Mouse (Mus musculus): ENCODE data around the gene Lrrc51.
"Not testable (repeated sequence)": the region's sequence is repeated elsewhere in the genome, so short reads cannot be mapped to it uniquely, and the experiment has no call there.

Lrrc51 gene

DNA sequence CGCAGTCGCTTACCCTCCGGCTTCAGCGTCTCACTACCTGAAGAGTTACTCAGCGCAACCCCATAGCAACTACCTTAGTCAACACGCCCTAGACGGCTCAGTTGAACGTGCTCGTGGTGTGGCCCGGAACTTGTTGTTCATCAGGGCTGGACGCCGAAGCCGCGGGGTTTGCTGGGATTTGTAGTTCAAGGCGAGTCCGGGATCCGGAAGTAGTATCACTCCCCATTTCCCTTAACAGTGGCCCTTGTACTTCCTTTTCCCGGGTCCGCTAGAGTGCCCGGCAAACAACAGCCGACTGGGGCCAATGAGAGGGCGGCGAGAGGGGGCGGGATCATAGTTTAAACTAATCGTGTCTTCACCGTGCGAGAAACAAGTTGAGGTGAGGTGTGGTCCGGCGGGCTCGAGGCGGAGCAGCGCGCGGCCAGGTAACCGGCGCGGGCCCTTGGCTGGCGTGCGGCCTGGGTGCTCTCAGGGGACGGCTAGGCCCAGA, at the start of gene Lrrc51, which contains the start of gene Numa1:
TSS of gene Lrrc51 (minus strand) at position 145 of the 490 bp plus-strand sequence.
TSS of gene Numa1 (plus strand) at position 361 of the 490 bp plus-strand sequence.
- DNase-seq (ENCODE audit: low read depth), result peak; percentile 94

DNA sequence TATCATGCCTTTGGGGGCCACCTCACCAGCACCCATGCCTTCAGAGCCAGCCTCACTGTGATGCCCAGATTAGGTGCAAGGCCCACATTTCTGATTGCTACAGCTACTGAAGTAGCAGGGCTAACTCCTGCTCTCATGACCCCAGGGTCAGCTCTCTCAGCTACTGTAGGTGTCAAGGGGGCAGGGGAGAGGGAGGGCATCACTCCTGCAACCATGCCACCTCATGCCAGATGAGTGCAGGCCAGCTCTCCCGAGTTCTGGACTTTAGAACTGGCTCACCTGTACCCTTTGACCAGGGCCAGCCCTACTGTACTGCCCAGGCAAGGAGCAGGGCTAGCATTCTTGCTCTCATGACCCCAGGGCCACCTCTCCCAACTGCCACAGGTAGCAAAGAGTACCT, 49.0 kb upstream of the Lrrc51 start:
- DNase-seq (ENCODE audit: low read depth), result no peak

DNA sequence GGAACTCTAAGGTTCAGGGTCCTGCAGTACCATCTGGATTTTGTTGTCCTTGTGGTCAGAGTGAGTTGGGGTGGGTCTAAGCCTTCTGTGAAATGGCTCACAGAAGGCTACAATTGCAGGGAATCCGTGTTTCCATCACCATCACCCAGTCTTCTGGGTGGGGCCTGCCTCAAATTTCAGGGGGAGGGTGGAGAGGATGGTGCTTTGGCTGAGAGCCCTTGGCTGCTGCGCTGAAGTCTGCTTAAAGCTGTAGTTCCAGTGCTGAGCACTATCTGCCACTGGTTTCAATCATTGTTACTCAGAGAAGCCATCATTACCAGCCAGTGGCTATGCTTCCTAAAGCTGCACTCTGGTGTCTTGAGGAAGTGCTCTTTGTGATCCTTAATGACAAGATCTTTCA, 40.8 kb upstream of the Lrrc51 start:
- no peak for DNase-seq (ENCODE audit: low read depth)

DNA sequence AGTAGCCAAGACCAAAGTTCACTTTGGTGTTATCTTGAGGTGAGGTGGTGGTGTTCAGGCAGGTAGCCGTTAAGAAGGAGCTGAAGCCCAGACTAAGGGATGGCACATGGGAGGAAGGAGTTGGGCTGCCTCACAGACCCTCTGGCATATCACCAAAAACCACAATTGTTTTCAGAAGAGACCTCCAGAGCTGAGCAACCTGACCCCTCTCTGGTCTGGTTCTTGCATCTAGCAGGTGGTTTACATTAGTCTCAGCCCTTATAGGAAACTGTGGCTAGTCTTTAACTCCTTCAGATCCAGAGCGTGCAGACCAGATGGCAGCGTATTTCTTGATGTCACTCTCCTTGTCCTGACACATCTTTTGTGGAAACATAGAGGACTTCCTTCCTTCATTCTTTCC, 40.0 kb upstream of the Lrrc51 start:
- DNase-seq (ENCODE audit: low read depth), result no peak

DNA sequence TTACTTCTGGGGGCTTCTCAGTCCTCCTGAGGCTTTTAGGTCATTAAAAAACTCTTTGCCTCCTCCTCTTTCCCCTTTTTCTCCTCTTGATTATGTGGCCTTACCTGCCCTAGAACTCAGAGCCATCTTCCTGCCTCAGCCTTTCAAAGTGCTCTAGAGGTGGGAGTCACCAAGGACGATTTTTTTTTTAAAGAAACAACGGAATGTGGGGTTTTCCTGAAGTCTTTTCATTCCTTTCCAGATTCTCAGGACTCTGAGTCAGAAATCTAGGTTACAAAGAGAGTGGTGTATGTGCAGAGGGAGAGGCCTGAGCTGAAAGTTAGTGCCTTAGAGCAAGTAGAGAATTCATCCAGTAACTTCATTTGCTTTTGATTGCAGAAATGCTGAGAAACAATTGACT, 38.0 kb upstream of the Lrrc51 start:
- no peak for DNase-seq (ENCODE audit: low read depth)

DNA sequence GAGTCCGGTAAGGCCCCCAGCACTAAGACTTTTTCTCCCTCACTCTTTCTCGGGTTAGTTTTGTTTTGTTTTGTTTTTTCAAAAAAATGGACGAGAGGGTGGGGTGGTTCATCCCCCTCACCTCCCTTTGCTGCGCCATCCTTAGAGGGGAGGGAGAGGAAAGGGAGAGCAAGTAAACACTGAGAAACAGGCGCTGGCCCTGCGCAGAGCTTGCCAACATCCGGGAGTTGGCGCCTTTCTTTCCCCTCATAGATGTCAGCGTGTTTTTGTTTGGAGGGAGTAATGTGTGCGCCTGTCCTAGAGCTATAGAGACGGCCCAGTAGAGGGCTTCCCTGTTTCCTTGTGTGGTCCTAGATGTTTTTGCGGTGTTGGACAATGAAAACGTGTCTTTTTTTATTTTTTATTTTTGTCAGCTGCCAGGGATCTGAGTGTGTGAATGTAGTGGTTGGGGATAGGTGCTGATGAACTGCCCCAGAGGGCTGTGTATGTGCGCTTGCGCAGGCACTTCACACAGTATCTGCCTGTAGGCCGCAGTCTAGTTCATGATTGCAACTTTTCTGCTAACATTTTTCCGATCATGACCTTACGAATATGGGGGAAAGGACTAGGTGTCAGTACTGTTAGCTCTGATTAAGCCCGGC, 37.2 kb upstream of the Lrrc51 start:
- peak; percentile 37 for DNase-seq (ENCODE audit: low read depth)

DNA sequence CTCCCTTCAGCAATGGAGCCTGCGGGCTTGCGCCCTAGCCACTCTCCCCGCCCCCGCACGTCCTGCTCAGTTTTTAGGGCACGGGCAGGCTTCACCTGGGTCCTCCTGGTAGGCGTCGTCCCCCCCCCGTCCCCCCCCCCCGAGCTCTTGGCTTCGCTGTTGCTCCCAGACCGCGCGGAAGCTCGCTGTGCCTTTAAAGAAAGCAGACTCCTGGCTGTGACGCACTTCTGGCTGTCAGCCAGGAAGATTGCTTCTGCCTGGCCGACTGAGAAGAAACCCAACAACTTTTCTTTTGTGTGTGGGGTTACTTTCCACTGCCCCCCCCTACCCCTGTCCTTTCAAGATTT, 36.7 kb upstream of the Lrrc51 start:
- peak; percentile 80 for DNase-seq (ENCODE audit: low read depth)

DNA sequence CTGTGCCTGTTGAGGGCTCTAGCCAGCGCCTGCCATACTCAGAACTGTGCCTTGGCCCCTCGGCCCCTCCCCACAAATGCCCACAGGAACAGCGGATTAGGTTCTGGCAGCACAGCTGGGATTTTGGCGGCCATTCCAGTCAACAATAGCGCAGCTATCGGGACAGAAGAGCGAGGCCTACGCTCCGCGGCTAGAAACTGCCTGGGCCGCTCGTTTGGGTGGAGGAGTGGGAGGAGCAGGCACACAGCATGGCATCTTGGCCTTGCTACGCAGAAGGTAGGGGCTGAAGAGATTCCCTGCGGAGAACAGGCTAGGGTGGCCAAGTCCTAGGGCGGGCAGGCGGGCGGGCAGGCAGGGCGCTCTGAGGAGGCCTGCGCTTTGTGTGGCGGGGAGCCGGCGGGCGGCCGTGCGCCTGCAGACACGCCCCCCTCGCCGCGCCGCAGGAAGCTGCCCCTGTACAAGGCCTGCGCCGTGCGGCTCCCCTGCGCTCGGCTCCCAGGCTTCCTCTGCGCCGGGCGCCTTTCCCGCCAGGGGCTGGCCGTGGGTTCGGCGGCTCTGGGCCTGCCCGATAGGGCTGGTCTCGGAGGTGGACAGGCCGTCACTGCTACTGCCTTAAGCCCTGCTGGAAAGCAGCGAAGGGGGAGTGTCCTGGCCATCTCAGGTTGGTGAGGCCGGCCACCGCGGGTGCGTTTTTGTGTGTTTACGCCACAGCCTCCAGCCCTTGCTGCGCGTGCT, 36.2 kb upstream of the Lrrc51 start:
- DNase-seq (ENCODE audit: low read depth), result peak; percentile 64

DNA sequence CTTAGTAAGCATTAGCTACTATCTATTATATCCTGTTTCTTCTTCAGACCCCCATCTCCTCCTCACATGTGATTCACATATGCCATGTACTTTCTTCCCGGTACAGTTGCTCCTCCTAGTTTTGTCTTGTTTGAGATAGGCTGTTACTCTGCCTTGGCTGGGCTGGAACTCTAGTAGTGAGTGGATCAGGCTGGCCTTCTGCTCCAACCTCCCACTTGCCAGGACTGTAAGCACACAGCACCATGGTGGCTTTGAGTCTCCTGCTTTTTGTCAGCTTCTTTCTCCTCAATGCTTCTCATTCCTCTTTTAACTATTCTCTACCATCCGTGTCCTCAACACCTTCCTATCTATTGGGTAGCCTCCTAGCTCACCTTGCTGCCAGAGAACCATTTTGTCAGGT, 35.1 kb upstream of the Lrrc51 start:
- no peak for DNase-seq (ENCODE audit: low read depth)

DNA sequence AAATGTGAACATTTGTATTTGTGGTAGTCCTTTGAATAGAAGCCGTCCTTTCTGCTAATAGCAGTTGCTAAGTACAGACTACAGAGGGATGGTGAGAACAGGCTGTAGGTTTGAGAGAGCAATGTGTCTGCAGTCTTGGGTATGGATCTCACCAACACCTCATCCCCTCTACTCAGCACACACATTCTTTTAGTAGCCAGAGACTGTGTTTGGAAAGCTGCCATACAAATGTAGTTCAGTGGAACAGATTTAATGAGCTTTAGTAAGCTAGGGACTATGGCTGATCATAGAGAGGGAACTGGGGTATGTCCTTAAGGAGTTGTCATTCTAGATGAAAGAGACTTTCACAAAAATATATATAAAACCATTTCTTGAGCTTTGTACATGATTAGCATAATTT, 33.6 kb upstream of the Lrrc51 start:
- no peak for DNase-seq (ENCODE audit: low read depth)

DNA sequence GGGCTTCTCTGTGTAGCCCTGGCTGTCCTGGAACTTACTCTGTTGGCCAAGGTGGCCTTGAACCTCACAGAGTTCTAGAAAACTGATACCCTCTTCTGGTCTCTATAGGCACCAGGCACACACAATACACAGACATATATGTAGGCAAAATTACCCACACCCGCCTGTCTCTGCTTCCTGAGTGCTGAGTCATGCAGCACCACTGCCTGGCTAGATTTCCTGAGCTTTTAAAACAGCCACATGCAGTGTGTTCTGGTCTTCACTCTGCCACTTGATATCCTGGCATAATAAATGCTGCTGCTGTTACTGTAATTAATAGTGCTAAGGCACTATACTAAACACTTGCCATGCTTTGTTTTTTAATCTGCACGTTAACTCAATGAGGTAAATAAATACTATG, 31.9 kb upstream of the Lrrc51 start:
- no peak for DNase-seq (ENCODE audit: low read depth)

DNA sequence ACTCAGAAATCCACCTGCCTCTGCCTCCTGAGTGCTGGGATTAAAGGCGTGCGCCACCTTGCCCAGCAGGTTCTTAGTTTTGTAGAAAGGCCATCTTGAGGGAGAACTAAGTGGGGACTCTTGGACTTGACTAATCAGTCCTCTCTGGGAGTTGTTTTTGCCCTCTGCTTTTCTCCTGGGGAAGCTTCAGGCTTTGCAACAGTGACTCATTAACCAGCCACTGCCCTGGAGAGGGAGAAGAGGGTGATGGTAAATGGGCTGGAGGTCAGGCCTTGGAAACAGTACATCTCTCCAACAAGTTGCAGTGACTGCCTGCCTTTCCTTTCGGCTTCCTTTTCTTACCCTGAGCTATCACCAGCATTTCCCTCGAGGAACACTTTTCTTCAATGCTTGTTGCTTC, 30.9 kb upstream of the Lrrc51 start:
- DNase-seq (ENCODE audit: low read depth), result no peak

DNA sequence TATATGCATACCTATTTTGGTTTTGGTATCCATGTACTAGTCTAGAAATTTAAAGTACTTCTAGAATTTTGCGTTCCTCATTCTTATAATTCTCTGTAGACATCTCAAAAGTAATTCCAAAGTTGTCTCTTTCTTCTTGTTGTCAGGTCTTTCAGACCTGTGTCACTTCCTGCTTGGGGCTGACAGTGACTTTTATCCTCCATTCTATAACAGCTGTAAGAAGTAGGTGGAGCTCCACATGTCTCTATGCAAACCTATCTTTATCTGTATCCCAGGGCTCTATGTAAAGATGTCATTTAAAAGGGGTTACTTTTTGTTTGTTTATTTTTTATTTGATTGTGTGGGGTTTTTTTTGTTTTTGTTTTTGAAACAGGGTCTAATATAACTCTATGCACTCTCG, 29.9 kb upstream of the Lrrc51 start:
- DNase-seq (ENCODE audit: low read depth), result no peak

DNA sequence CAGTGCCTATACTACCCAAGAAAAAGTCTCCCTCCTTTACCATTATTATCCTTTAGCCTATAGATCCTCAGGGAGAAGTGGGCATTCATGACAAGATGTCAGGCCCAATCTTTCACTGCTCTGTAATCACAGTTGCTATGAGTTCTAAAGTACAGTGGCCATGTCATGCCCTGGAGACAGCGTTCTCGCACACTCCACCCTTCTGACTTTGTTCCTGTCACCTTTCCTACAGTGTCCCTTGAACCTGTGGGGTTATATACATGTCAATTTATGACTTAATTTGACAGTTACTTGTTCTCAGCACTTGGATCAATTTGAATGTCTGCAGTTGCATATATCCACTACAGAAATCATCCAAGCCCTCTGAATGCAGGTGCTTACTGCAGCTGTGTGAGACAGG, 29.1 kb upstream of the Lrrc51 start:
- DNase-seq (ENCODE audit: low read depth), result no peak

DNA sequence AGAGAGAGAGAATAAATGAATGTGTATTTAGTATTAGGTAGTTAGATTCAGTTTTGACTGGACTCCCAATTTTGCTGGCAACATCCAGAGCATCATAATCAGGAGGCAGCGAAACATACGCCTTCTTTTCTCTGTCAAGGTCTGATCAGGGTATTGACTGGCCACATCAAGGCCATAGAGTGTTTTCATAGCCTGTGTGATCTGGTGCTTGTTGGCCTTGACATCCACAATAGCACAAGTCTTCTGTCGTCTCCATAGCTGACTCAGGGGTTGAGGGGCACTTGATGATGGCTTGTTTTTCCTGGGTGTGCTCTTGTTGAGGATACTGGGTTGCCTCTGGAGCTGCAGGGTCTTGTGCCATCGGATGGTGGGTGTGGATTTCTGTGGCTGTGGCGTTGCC, 23.2 kb upstream of the Lrrc51 start:
- no peak for DNase-seq (ENCODE audit: low read depth)

DNA sequence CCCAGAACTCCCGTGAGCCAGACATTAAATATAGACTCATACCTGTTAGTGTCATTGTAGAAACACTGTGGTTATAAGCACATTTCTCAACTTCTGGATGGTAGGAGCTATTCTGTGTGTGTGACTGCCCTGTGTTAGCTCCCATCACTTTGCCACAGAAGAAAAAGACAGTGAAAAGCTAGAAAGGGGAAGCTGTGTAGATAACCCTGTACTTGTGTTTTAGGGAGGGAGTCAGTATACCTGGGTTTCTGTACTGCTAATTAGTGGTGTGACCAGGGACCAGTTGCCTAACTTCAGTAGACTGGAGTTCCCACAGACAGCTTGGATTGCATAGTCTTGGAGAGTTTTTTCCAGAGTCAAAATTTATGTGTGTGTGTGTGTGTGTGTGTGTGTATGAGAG, 22.8 kb upstream of the Lrrc51 start:
- DNase-seq (ENCODE audit: low read depth), result no peak

DNA sequence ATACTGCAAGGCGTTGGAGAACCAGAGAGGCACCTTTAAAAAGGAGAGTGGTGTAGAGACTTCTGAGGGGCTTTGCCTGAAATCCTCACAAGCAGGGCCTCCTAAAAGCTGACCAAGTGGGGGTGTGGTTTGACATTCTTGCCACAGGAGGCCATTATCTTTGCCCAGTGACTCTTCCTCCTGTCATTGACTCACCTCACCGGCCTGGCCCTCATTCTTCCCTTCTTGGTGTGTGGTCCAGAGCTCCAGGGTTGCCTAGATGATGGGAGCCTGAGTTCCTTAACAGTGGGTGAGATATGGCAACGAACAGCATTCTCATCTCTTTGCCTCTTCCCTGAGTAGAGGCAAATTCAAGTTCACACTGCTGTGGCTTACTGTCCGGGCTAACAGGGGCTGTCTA, 22.2 kb upstream of the Lrrc51 start:
- no peak for DNase-seq (ENCODE audit: low read depth)

DNA sequence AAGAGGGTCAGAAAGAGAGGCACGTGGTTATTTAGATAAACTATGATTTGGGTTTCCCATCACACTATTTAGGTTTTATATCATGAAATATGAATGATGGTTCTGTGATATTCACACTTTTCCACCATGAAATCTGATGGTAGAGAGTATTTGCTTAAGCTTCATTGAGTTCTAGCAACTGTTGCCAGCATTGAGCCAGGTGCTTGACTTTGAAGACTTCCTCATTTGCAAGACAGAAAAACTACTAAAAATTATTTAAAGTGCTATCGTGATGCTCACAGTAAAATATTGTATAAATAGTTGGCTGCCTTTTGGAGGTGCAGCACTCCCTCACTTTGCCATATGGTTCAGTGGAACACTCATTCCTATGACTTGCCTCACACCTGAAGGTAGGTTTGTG, 21.6 kb upstream of the Lrrc51 start:
- DNase-seq (ENCODE audit: low read depth), result no peak

DNA sequence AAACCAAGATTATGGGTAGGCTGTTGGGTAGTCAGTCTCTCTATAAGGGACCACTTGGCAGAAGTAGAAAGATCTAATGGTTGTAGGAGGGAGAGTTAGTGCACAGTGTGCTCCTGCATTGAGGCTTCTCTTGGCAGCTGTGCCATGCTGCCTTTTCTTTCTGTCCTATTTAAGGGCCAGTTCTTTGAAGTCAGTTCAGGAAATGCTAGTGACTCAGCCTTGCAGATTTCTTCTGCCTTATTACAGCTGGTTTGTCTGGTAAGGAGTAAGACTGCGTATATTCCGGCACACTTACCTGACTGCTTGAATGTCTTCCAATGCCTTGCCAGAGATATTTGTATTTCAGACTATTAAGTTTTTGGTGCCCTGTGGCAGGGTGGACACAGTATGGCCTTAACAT, 20.5 kb upstream of the Lrrc51 start:
- DNase-seq (ENCODE audit: low read depth), result no peak

DNA sequence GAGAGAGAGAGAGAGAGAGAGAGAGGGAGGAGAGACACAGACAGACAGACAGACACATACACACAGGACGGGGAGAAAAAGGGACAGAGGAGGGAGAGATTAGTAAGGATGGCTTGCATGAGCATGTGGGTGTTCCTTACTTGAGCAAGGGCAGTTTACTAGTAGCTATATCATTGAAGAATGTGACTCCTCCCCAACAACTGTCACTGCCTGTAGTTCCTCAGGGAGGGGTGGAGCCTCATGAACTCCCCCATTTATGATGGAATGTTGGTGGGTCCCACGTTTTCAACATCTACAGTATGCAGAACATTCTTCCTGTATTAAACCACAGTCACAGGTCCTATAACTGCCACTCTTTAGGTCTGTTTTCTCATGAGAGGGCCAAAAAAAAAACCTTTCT, 18.4 kb upstream of the Lrrc51 start:
- DNase-seq (ENCODE audit: low read depth), result no peak

DNA sequence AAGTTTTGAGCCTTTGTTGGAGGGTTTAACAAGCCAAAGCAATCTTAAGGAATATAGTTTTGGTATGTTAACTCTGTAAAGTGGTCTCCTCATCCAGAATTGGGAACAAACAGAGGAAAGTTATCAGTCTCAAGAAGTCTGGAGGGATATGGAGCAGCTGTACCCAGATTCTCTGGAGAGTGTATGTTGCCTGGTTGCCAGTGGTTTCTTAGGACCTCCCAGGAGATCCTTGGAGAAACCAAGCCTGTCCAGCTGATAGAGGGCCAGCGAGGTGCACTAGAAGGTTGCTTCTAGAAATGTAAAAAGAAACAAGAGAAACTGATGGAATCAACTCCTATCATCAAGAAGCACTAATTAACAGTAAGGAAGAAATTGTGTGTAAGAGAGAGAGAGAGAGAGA, 18.0 kb upstream of the Lrrc51 start:
- no peak for DNase-seq (ENCODE audit: low read depth)

DNA sequence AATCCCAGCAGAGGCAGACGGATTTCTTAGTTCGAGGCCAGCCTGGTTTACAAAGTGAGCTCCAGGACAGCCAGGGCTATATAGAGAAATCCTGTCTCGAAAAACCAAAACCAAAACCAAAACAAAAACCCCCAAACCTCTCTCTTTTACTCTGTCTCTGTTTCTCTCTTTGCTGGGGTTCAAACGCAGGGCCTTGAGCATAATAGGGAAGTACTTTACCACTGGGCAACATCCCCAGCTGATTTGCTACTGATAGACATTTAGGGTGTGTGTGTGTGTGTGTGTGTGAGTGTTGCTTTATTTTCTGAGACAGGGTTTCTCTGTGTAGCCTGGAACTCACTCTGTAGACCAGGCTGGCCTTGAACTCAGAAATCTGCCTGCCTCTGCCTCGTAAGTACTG, 15.3 kb upstream of the Lrrc51 start:
- DNase-seq (ENCODE audit: low read depth), result not testable (repeated sequence)

DNA sequence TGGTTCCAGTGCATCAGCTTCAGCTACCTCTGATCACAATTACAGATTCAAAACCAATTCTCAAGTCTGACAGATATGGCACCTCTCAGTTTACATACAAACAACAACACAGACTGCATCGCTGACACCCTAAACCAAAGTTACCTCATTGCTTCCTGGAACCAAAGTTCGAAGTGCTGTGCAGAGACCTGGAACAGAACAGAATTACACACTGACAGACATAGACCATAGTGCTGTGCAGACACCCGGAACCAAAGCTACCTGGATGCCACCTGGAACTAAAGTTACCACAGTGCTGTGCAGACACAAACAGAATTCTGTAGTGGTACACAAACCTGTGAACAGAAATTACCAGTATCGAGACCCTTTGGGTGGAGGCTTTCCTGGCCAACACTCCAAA, 6.1 kb upstream of the Lrrc51 start:
- DNase-seq (ENCODE audit: low read depth), result no peak

DNA sequence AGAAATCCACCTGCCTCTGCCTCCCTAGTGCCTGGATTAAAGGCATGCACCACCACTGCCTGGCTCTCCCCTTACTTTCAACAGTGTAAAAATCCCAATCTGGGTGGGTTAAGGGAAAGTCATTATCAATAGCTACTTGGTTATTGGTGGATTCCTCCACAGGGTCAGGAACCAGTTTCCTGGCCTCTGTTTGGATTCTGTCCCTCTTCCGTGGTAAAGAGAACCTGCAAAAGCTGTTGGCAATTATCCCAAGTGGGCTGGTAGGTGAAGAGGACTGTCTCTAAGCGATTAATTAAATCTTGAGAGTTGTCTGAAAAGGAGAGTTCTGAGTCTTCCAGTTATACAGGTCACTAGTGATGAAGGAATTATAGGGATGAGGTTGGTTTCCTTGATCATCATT, 4.7 kb upstream of the Lrrc51 start:
- DNase-seq (ENCODE audit: low read depth), result no peak
